Mouse (Mus musculus) gastrocnemius, postnatal 10 days (tissue): ENCODE results near the gene Igsf3. TPM values are rescaled to one million over a fixed set of nuclear protein-coding genes. Genes with fewer than 3 reads are reported as not detected.
"Not testable (repeated sequence)": the region's sequence is repeated elsewhere in the genome, so short reads cannot be mapped to it uniquely, and the experiment has no call there.

Experiments used
- DNase-seq: peaks from one replicate; pipeline ENCODE4 v3.0.0; 2021; ENCODE audit warnings: mixed read lengths
- total RNA-seq, 2 experiments: library from RNA; stranded (reverse); gene quantifications; 2 replicates each; pipeline ENCODE4 v1.2.3; 2021

The Igsf3 gene
- total RNA-seq, 2 experiments from 2014 or later: 15.6 to 20.5 TPM

GRCm38 (mm10) chr3:101404620-101405415 is 27.9 kb downstream of the Igsf3 start:
- DNase-seq: no peak

GRCm38 (mm10) chr3:101405495-101405894 is 28.6 kb downstream of the Igsf3 start:
- no peak for DNase-seq

- no peak for DNase-seq
These were observed 29.2 kb downstream of the Igsf3 start for GRCm38 (mm10) chr3:101406097-101406496.

DNA sequence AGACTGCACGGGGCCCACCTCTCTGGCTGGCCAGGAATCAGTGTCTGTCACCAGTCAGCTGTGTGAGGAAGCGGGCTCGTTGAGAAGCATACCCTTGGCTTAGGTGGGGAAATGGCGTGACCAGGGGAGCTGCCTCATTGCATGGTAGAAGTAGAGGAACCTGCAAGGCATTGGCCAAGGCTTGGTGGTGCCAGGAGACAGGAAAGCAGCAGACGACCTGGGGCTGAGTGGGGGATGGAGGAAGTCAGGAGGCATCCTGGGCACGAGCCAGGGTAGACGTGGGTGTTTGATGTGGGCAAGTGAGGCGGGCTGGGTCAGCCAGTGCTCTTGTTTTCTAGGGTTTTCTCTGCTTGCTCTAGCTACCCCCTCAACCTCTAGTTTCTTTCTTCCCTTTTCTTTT is 30.7 kb downstream of the Igsf3 start:
- no peak for DNase-seq

DNA sequence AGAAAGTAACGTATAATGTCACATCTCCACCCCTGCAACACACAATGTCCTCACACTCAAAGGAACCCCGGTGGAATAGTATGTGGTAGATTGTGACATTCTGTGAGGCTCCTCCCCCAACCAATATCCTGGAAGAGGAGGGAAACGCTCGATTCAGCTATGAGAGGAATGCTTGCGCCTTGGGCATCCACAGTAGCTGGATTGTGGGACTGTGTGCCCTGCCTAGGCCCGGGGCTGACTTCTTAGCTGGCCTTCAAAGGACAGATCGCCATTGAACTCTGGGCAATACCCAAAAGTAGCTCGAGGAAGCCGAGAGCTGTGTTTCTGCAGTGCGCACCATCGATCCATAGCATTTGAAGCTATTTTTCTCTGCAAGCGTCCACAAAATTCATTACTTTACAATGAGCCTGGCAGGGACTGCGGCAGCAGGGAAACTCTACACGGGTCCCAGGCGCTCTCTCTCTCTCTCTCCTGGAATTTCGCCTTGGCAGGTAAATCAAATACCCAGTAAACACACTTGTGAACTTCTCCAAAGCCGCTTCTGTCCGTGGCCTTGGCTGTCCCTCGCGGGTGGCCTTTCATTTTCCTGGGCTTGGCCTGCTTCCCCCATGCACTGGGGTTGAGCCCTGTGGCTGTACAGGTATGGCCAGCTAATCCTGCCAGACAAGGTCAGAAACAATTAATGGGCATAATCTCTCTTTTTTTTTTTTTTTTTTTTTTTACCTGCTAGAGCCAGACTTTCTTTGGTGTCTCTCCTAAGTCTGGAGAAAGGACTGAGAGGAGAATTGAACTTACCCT is 32.3 kb downstream of the Igsf3 start:
- DNase-seq: no peak

- DNase-seq: no peak
These were observed 33.3 kb downstream of the Igsf3 start for GRCm38 (mm10) chr3:101410202-101410601.

GRCm38 (mm10) chr3:101410745-101411144 is 33.9 kb downstream of the Igsf3 start:
- DNase-seq: no peak

- DNase-seq: no peak
These were observed 34.7 kb downstream of the Igsf3 start for GRCm38 (mm10) chr3:101411626-101412025.

GRCm38 (mm10) chr3:101412115-101412514 is 35.2 kb downstream of the Igsf3 start:
- no peak for DNase-seq

- DNase-seq: not testable (repeated sequence)
These were observed 36.1 kb downstream of the Igsf3 start for GRCm38 (mm10) chr3:101413013-101413412.

DNA sequence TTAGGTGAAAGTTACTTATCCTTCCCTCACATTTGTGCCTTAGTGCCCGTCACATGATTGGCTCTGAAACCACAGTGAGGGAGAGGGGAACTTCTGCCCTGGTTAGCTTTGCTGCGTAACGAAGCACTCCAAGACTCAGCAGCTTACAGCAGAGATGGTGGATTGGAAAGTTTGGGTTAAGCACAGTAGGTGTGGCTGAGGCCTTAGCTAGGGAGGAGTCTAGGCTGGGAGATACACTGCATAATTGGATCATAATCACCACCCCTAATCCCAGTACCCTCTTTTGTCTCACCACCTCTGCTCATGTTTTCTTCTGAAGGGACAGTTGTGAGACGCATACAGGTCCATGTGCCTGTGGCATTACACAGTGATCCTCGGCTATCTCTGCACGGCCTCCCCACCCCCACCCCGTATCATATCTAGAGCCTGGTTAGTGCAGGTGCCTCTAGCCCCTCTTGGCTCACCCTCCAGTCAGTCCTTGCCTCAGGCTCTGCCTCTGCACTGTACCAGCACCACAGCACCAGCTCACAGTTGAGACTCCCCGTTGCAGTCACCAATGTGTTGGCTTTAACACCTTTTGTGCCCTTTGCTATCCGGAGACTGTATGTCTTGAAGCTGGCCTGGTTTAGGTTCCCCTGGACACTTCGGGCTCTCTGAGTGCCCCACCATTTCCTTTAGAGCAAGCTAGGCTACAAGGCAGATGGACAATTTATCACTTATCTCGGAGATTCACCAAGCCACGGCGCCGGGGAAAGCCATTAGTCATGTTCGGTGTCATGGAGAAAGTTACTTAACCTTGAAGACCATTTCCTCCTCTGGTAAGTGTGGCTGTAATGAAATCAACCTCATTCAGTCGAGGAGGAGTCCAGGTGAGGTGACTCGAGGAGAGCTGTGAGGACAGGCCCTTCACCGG is 42.1 kb downstream of the Igsf3 start:
- DNase-seq: no peak

GRCm38 (mm10) chr3:101419653-101419994 is 42.7 kb downstream of the Igsf3 start:
- DNase-seq: no peak

GRCm38 (mm10) chr3:101423188-101423587 is 46.3 kb downstream of the Igsf3 start:
- no peak for DNase-seq

DNA sequence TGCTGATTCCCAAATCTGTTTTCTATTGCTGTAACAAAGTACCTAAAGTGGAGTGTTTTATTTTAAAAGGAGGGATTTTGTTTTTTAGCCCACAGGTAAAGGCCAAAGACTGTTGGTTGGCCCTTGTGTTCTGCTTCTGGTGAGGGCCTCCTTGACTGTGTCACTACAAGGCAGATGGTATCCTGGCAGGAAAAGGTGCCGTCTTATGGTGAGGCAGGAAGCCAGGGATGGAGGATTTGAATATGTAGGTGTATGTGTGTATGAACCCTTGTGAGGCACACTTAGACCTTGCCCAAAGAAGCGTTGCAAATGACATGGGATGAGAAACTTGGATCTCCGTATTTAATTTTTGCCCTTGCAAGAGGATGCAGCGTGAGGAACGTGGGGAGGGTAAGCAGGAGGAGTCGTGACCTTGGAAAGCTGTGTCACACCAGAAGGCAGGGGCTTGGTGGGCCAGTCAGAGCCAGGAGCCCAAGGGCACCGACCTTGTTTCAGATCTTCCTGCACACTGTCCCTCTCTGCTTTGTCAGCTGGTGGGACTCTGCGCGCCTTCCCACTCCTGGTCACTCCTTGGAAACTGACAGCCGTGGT is 47.5 kb downstream of the Igsf3 start:
- no peak for DNase-seq

- no peak for DNase-seq
These were observed 53.3 kb downstream of the Igsf3 start for GRCm38 (mm10) chr3:101429982-101430754.

- DNase-seq: no peak
These were observed 53.9 kb downstream of the Igsf3 start for GRCm38 (mm10) chr3:101430755-101431115.

- DNase-seq: no peak
These were observed 58.8 kb downstream of the Igsf3 start for GRCm38 (mm10) chr3:101435672-101436071.

GRCm38 (mm10) chr3:101436469-101436868 is 59.6 kb downstream of the Igsf3 start:
- DNase-seq: no peak

DNA sequence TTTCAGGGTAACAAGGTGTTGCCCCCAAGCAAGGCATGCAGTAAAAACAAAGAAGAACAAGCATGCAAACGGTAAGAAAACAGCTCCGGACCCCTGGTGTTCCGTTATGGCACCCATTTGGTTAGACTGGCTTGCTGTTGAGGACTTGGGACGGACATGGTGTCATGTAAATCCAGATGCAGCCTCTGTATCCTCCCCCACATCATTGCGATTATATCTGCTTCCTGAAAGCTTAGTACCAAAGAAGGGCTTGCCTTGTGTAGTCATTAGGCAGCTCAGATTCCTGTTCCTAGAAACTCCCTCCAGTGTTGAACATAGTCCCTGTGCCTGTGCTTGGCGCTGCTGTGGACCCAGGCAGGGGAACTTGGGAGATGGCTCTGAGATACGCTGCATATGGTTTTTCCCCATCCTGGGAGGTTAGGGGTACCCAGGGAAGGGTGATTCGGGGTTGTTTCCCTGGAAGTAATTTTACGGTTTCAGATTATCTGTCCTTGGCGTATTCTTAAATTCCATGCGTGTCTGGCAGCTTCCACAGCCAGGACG is 60.2 kb downstream of the Igsf3 start:
- no peak for DNase-seq

DNA sequence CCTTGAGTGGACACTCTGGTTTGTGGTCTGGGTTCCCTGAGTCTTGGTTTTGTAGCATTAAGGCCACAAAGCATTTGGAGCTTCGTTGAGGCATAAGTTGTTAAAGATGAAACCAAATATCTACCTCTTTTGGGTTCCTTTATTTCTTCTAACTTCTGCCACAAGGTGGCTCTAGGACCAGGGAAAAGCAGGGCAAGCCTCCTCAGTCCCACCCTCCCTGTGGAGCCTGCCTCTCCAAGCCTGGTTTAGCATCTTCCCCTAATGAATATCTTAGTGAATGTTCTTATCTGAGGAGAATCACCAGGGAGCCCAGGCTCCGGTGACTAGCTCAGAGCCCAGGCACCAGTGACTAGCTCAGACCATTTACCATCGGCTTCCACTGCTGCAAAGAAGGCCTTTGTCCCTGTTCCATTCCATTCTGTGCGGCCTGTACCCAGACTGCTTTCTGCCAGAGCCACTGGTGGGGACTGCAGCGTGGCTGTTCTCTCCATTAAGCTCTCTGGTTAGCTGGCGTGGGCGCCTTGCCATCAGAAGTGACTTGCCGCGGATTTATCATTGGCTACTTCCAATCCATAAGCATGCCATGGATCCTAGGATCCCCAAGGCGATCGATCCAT is 66.5 kb downstream of the Igsf3 start:
- DNase-seq: no peak

DNA sequence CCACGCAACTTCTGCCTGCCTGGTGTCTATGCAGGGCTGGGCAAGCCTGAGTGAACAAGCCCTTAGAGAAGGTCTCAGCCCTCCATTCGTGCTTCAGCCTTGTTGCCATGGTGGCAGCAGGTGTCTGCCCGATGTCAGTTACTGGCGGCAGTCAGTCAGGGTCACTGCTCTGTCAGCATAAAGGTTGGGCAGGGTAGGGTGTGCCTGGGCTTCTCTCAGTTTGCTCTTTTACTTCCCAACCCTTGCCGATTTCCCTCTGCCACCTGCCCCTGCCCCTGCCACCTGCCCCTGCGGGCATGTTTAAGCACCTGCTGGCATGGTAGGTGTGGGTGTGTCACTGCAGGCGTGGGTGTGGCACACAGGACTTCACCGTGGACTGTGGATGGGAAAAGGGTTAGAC is 67.6 kb downstream of the Igsf3 start:
- DNase-seq: no peak
